Mouse (Mus musculus) MEL (cell line): ENCODE results near the gene Arl15. TPM values are rescaled to one million over a fixed set of nuclear protein-coding genes. Genes with fewer than 3 reads are reported as not detected.

Source experiments
- DNase-seq: peaks from one replicate; pipeline ENCODE4 v3.0.0; 2011; ENCODE audit warnings: low read depth, low spot score
- H3K27ac ChIP-seq: 2 replicates; pipeline ENCODE4 v1.5.1; 2012; ENCODE audit warnings: low read depth, mild to moderate bottlenecking, control low read depth, low read length, moderate library complexity; ENCODE audit not compliant: control insufficient read depth
- H3K27me3 ChIP-seq, 2 experiments: fragments of 150-350 bp in 1 of 2; sonication (generic) in 1 of 2; 2 replicates each; pipeline ENCODE4 v1.6.1; 2012; ENCODE audit warnings: low read length in 2 of 2, mild to moderate bottlenecking in 2 of 2, improper control_type of control experiment in 1 of 2, moderate library complexity in 1 of 2; ENCODE audit not compliant: insufficient read depth in 2 of 2, control insufficient read depth in 1 of 2
- H3K36me3 ChIP-seq, 2 experiments: 2 replicates each; pipeline ENCODE4 v1.6.1; 2012 to 2014; ENCODE audit warnings: low read length in 2 of 2, improper control_type of control experiment in 1 of 2, inconsistent platforms in 1 of 2, mild to moderate bottlenecking in 1 of 2; ENCODE audit not compliant: insufficient read depth in 2 of 2, control insufficient read depth in 1 of 2
- H3K4me1 ChIP-seq, 2 experiments: fragments of 150-350 bp in 1 of 2; sonication (generic) in 1 of 2; 2 replicates each; pipeline ENCODE4 v1.6.1; 2012; ENCODE audit warnings: low read length in 2 of 2, improper control_type of control experiment in 1 of 2, mild to moderate bottlenecking in 1 of 2; ENCODE audit not compliant: insufficient read depth in 2 of 2, control insufficient read depth in 1 of 2
- H3K4me3 ChIP-seq, 2 experiments: fragments of 150-350 bp in 1 of 2; sonication (generic) in 1 of 2; 2 replicates each; pipeline ENCODE4 v1.5.1; 2012; ENCODE audit warnings: low read depth in 2 of 2, low read length in 2 of 2, mild to moderate bottlenecking in 2 of 2, moderate library complexity in 2 of 2, control low read depth in 1 of 2, improper control_type of control experiment in 1 of 2; ENCODE audit not compliant: control insufficient read depth in 1 of 2, insufficient read depth in 1 of 2
- H3K79me2 ChIP-seq: 2 replicates; pipeline ENCODE4 v1.6.1; 2012; ENCODE audit warnings: mild to moderate bottlenecking, low read length, moderate library complexity; ENCODE audit not compliant: control insufficient read depth, poor library complexity, insufficient read depth
- H3K9ac ChIP-seq: 2 replicates; pipeline ENCODE4 v1.6.1; 2012; ENCODE audit warnings: low read depth, mild to moderate bottlenecking, control low read depth, low read length, moderate library complexity; ENCODE audit not compliant: control insufficient read depth, poor library complexity, severe bottlenecking
- H3K9me3 ChIP-seq: fragments of 150-350 bp; sonication (generic); replicated peaks from 2 replicates; pipeline ENCODE4 v1.6.1; 2012; ENCODE audit warnings: mild to moderate bottlenecking, low read length, improper control_type of control experiment, moderate library complexity; ENCODE audit not compliant: insufficient read depth
- BHLHE40 ChIP-seq: IDR thresholded peaks from 2 replicates; pipeline ENCODE4 v1.6.1; 2012; ENCODE audit warnings: low read depth, mild to moderate bottlenecking, inconsistent platforms, low read length, improper control_type of control experiment, borderline replicate concordance
- E2F4 ChIP-seq: IDR thresholded peaks from 2 replicates; pipeline ENCODE4 v1.6.1; 2011; ENCODE audit warnings: low read depth, low read length, improper control_type of control experiment, borderline replicate concordance
- ELF1 ChIP-seq: IDR thresholded peaks from 2 replicates; pipeline ENCODE4 v1.6.1; 2014; ENCODE audit warnings: low read depth, mild to moderate bottlenecking, inconsistent platforms, low read length, improper control_type of control experiment, moderate library complexity
- EP300 ChIP-seq, 2 experiments: IDR thresholded peaks; 2 replicates each; pipeline ENCODE4 v1.6.1; 2011; ENCODE audit warnings: improper control_type of control experiment in 2 of 2, low read length in 2 of 2, low read depth in 1 of 2, mild to moderate bottlenecking in 1 of 2
- KAT2A ChIP-seq: conservative IDR thresholded peaks from 2 replicates; pipeline ENCODE4 v1.6.1; 2012; ENCODE audit warnings: low read depth, low read length, improper control_type of control experiment, inconsistent platforms
- MAX ChIP-seq: IDR thresholded peaks from 2 replicates; pipeline ENCODE4 v1.6.1; 2011; ENCODE audit warnings: low read length, improper control_type of control experiment
- MEF2A ChIP-seq: IDR thresholded peaks from 2 replicates; pipeline ENCODE4 v1.6.1; 2014; ENCODE audit warnings: low read depth, mild to moderate bottlenecking, inconsistent platforms, low read length, improper control_type of control experiment; ENCODE audit not compliant: poor library complexity, insufficient replicate concordance, severe bottlenecking; ENCODE audit errors: extremely low read depth
- MYC ChIP-seq: IDR thresholded peaks from 2 replicates; pipeline ENCODE4 v1.6.1; 2011; ENCODE audit warnings: low read depth, mild to moderate bottlenecking, low read length, improper control_type of control experiment, moderate library complexity
- POLR2A ChIP-seq, 2 experiments: IDR thresholded peaks; 2 replicates each; pipeline ENCODE4 v1.6.1; 2011 to 2012; ENCODE audit warnings: low read length in 2 of 2, mild to moderate bottlenecking in 2 of 2, control low read depth in 1 of 2, improper control_type of control experiment in 1 of 2, low read depth in 1 of 2, moderate library complexity in 1 of 2; ENCODE audit not compliant: control insufficient read depth in 1 of 2, insufficient read depth in 1 of 2, poor library complexity in 1 of 2
- POLR2AphosphoS5 ChIP-seq: IDR thresholded peaks from 2 replicates; pipeline ENCODE4 v1.6.1; 2012; ENCODE audit warnings: low read depth, borderline replicate concordance, mild to moderate bottlenecking, inconsistent platforms, low read length, moderate library complexity, mixed read lengths
- RCOR1 ChIP-seq: IDR thresholded peaks from 2 replicates; pipeline ENCODE4 v1.6.1; 2012; ENCODE audit warnings: low read depth, mild to moderate bottlenecking, inconsistent platforms, low read length, improper control_type of control experiment
- TAL1 ChIP-seq: IDR thresholded peaks from 2 replicates; pipeline ENCODE4 v1.6.1; 2012; ENCODE audit warnings: mild to moderate bottlenecking, inconsistent platforms, low read length, moderate library complexity, mixed read lengths
- TBP ChIP-seq: IDR thresholded peaks from 2 replicates; pipeline ENCODE4 v1.8.0; 2011; ENCODE audit warnings: low read depth, low read length, improper control_type of control experiment
- UBTF ChIP-seq: IDR thresholded peaks from 2 replicates; pipeline ENCODE4 v1.6.1; 2012; ENCODE audit warnings: low read depth, mild to moderate bottlenecking, inconsistent platforms, low read length, improper control_type of control experiment, moderate library complexity, borderline replicate concordance; ENCODE audit not compliant: insufficient read depth
- USF1 ChIP-seq: IDR thresholded peaks from 2 replicates; pipeline ENCODE4 v1.6.1; 2014; ENCODE audit warnings: low read depth, mild to moderate bottlenecking, inconsistent platforms, low read length, improper control_type of control experiment, moderate library complexity
- USF2 ChIP-seq, 2 experiments: IDR thresholded peaks; 2 replicates each; pipeline ENCODE4 v1.6.1; 2011 to 2012; ENCODE audit warnings: improper control_type of control experiment in 2 of 2, low read length in 2 of 2, borderline replicate concordance in 1 of 2, inconsistent platforms in 1 of 2, low read depth in 1 of 2, mild to moderate bottlenecking in 1 of 2; ENCODE audit not compliant: insufficient read depth in 1 of 2
- ZC3H11A ChIP-seq: IDR thresholded peaks from 2 replicates; pipeline ENCODE4 v1.6.1; 2012; ENCODE audit warnings: low read depth, mild to moderate bottlenecking, inconsistent platforms, low read length, improper control_type of control experiment
- ZKSCAN1 ChIP-seq: IDR thresholded peaks from 2 replicates; pipeline ENCODE4 v1.6.1; 2012; ENCODE audit warnings: low read depth, mild to moderate bottlenecking, inconsistent platforms, low read length, improper control_type of control experiment, moderate library complexity
- ZMIZ1 ChIP-seq: IDR thresholded peaks from 2 replicates; pipeline ENCODE4 v1.6.1; 2012; ENCODE audit warnings: low read depth, mild to moderate bottlenecking, inconsistent platforms, low read length, improper control_type of control experiment, moderate library complexity
- polyA plus RNA-seq, 2 experiments: library from polyadenylated mRNA; stranded (reverse) in 1 of 2; unstranded in 1 of 2; fragments of >175 nt in 1 of 2; fragments of >200 nt in 1 of 2; gene quantifications; 2 replicates each; pipeline versions ENCODE4 v1.2.1 to v1.2.4; 2012; ENCODE audit warnings: low replicate concordance in 2 of 2, low read depth in 1 of 2; ENCODE audit not compliant: insufficient read length in 2 of 2, insufficient read depth in 1 of 2, missing spikeins in 1 of 2
- total RNA-seq: library from RNA; depleted of rRNA; stranded (reverse); fragments of 300-350 nt; gene quantifications from 2 replicates; pipeline ENCODE4 v1.2.3, GENCODE M21; 2012

Gene Arl15
- total and polyA plus RNA-seq, 3 experiments = 3.6 to 5.8 TPM; not detected in 1

- TF ChIP-seq ZMIZ1 = no peak
- TF ChIP-seq MEF2A = no peak
- no peak for TF ChIP-seq POLR2A (IDR thresholded peaks at IDR 0.05; ENCODE audit: control insufficient read depth in 1 of 2, insufficient read depth in 1 of 2, low read depth in 1 of 2, low read length in 2 of 2, poor library complexity in 1 of 2)
- TF ChIP-seq RCOR1 = no peak
- no peak for TF ChIP-seq MYC
- TF ChIP-seq E2F4 = no peak
- no peak for TF ChIP-seq POLR2AphosphoS5
- no peak for TF ChIP-seq BHLHE40
- TF ChIP-seq ZC3H11A = no peak
- no peak for TF ChIP-seq EP300 (IDR thresholded peaks at IDR 0.05; ENCODE audit: low read depth in 1 of 2, low read length in 2 of 2)
- no peak for TF ChIP-seq TBP
- no peak for TF ChIP-seq USF1
- no peak for TF ChIP-seq TAL1
- no peaks in the 10 kb centered on the region for H3K9me3 ChIP-seq
- no peak overlapping the region for H3K4me3 ChIP-seq
- no peak overlapping the region for H3K27ac ChIP-seq
- H3K27me3 ChIP-seq = no peaks in the 10 kb centered on the region
- no peaks in the 10 kb centered on the region for H3K79me2 ChIP-seq
- no peak for DNase-seq
- no peaks in the 10 kb centered on the region for H3K36me3 ChIP-seq
- no peaks in the 10 kb centered on the region for H3K4me1 ChIP-seq
- H3K9ac ChIP-seq = no peak overlapping the region
These were observed 196.4 kb downstream of the Arl15 start for GRCm38 (mm10) chr13:113990701-113991100.

- Histone ChIP-seq H3K4me3 (no peak overlapping the region), H3K36me3 (no peaks in the 10 kb centered on the region), H3K27me3 (no peaks in the 10 kb centered on the region)
- TF ChIP-seq MAX (no peak), USF2 (IDR thresholded peaks at IDR 0.05; ENCODE audit: borderline replicate concordance in 1 of 2, insufficient read depth in 1 of 2, low read depth in 1 of 2, low read length in 2 of 2) (no peak), ELF1 (no peak), UBTF (no peak), KAT2A (no peak), EP300 (IDR thresholded peaks at IDR 0.05; ENCODE audit: low read depth in 1 of 2, low read length in 2 of 2) (no peak), ZKSCAN1 (no peak)
- TF ChIP-seq, all 39 proteins: peak for 0
- H3K9ac ChIP-seq = no peak overlapping the region
- H3K79me2 ChIP-seq = no peaks in the 10 kb centered on the region
- H3K9me3 ChIP-seq = no peaks in the 10 kb centered on the region
- H3K27ac ChIP-seq = no peak overlapping the region
- H3K4me1 ChIP-seq = no peaks in the 10 kb centered on the region
- DNase-seq = no peak
These were observed 198.8 kb downstream of the Arl15 start for GRCm38 (mm10) chr13:113993066-113993465.
